Mouse (Mus musculus) hindbrain, postnatal 0 days (tissue): ENCODE data around the gene Gla. TPM values are rescaled to one million over a fixed set of nuclear protein-coding genes. Genes with fewer than 3 reads are reported as not detected.
A peak's percentile ranks its signal among the peaks of the same experiment; 100 is the strongest.

Experiments
- ATAC-seq: fragments of 200-750 bp; cut with Nextera tagmentation; 2 replicates; pipeline ENCODE4 v1.8.0; 2017; ENCODE audit warnings: mild to moderate bottlenecking, moderate TSS enrichment, moderate library complexity
- DNase-seq: peaks from one replicate; pipeline ENCODE4 v3.0.0-alpha.2; 2015; ENCODE audit warnings: low spot score
- H3K27ac ChIP-seq: fragments of 300-500 bp; sonication (generic); 2 replicates; pipeline ENCODE4 v1.5.1; 2014; ENCODE audit warnings: mild to moderate bottlenecking
- H3K27me3 ChIP-seq: fragments of 300-500 bp; sonication (generic); 2 replicates; pipeline ENCODE4 v1.6.1; 2014; ENCODE audit warnings: low read length, mixed read lengths; ENCODE audit not compliant: insufficient read depth
- H3K36me3 ChIP-seq: fragments of 300-500 bp; sonication (generic); 2 replicates; pipeline ENCODE4 v1.6.1; 2014; ENCODE audit warnings: low read length, mixed read lengths; ENCODE audit not compliant: insufficient read depth
- H3K4me1 ChIP-seq: fragments of 300-500 bp; sonication (generic); 2 replicates; pipeline ENCODE4 v1.6.1; 2014; ENCODE audit warnings: antibody characterized with exemption, low read length, mixed read lengths; ENCODE audit not compliant: insufficient read depth
- H3K4me2 ChIP-seq: fragments of 300-500 bp; sonication (generic); 2 replicates; pipeline ENCODE4 v1.6.1; 2014; ENCODE audit warnings: low read depth, mild to moderate bottlenecking, low read length, moderate library complexity, mixed read lengths
- H3K4me3 ChIP-seq: fragments of 300-500 bp; sonication (generic); 2 replicates; pipeline ENCODE4 v1.5.1; 2014; ENCODE audit warnings: low read length
- H3K9ac ChIP-seq: fragments of 300-500 bp; sonication (generic); replicated peaks from 2 replicates; pipeline ENCODE4 v1.6.1; 2014; ENCODE audit warnings: mild to moderate bottlenecking, low read length, moderate library complexity, mixed read lengths
- H3K9me3 ChIP-seq: fragments of 300-500 bp; sonication (generic); 2 replicates; pipeline ENCODE4 v1.6.1; 2016; ENCODE audit warnings: low read length, mixed read lengths
- CTCF ChIP-seq: IDR thresholded peaks from 2 replicates; pipeline ENCODE4 v1.5.1; 2016; ENCODE audit warnings: antibody characterized with exemption, control low read depth, low read depth
- WGBS: fragments of 180-500 bp; shearing (Covaris S2); extraction: QIAGEN DNeasy Blood & Tissue Kit; methylation state at CpG from one replicate; pipeline ENCODE4 v1.1.7; 2014; 5-methylcytosine and 5-hydroxymethylcytosine counted together
- polyA plus RNA-seq: library from polyadenylated mRNA; unstranded; fragments of >200 nt; fragmentation: Nextera tagmentation; extraction: Ambion mirVana; gene quantifications from 2 replicates; pipeline ENCODE4 v1.2.1, GENCODE M21; 2015
- total RNA-seq: library from RNA; depleted of rRNA; stranded (reverse); fragments of >200 nt; gene quantifications from 2 replicates; pipeline ENCODE4 v1.2.3, GENCODE M21; 2014; rRNA removed

The Gla gene
- total RNA-seq (3.9 and 6.0 TPM in 2 replicates), polyA plus RNA-seq (4.8 TPM in 2 replicates)

- ATAC-seq (peak; percentile 98), DNase-seq (peak; percentile 96)
- Histone ChIP-seq H3K9me3 (no peaks in the 10 kb centered on the region), H3K9ac (peak within 1 kb of the TSS; percentile 50), H3K4me2 (peak within 1 kb of the TSS; percentile 60), H3K4me3 (peak within 1 kb of the TSS; percentile 50), H3K27ac (peak within 1 kb of the TSS; percentile 92), H3K4me1 (no peaks in the 10 kb centered on the region), H3K36me3 (no peaks in the 10 kb centered on the region), H3K27me3 (no peaks in the 10 kb centered on the region)
- 35% methylated on average over 33 of the region's 33 CpGs for WGBS
- TF ChIP-seq CTCF = no peak
Observed at GRCm38 (mm10) chrX:134600659-134601379, at the start of gene Gla, which contains the start of gene Hnrnph2. Gene Gla (minus strand): TSS chrX:134601125. Gene Hnrnph2 (plus strand): TSS chrX:134601179.

- Histone ChIP-seq H3K4me3 (no peak overlapping the region), H3K27me3 (no peaks in the 10 kb centered on the region), H3K27ac (no peak overlapping the region), H3K4me2 (peak overlapping the region; percentile 37), H3K36me3 (no peaks in the 10 kb centered on the region), H3K9me3 (no peaks in the 10 kb centered on the region), H3K4me1 (no peaks in the 10 kb centered on the region), H3K9ac (no peak overlapping the region)
- DNase-seq (peak; percentile 92), ATAC-seq (peak; percentile 82)
- TF ChIP-seq CTCF = peak; percentile 73
- WGBS = 25% methylated on average over 11 of the region's 11 CpGs
Observed at GRCm38 (mm10) chrX:134648031-134648692, 47.2 kb upstream of the Gla start.

GRCm38 (mm10) chrX:134647421-134647820 is 46.5 kb upstream of the Gla start:
- no peak for TF ChIP-seq CTCF
- 69% methylated on average over 8 of the region's 8 CpGs for WGBS
- H3K4me3 ChIP-seq = no peak overlapping the region

GRCm38 (mm10) chrX:134646338-134646737 is 45.4 kb upstream of the Gla start:
- TF ChIP-seq CTCF = no peak
- DNase-seq (no peak), ATAC-seq (no peak)
- Histone ChIP-seq H3K9ac (no peak overlapping the region), H3K9me3 (no peaks in the 10 kb centered on the region), H3K27ac (no peak overlapping the region), H3K36me3 (no peaks in the 10 kb centered on the region), H3K4me3 (no peak overlapping the region), H3K4me2 (no peak overlapping the region), H3K4me1 (no peaks in the 10 kb centered on the region), H3K27me3 (no peaks in the 10 kb centered on the region)
- WGBS = 87% methylated on average over 1 of the region's 1 CpGs

More at GRCm38 (mm10) chrX:134647421-134647820, 46.5 kb upstream of the Gla start:
- DNase-seq (no peak), ATAC-seq (no peak)
- Histone ChIP-seq H3K9me3 (no peaks in the 10 kb centered on the region), H3K36me3 (no peaks in the 10 kb centered on the region), H3K4me1 (no peaks in the 10 kb centered on the region), H3K4me2 (no peak overlapping the region), H3K27me3 (no peaks in the 10 kb centered on the region), H3K27ac (no peak overlapping the region), H3K9ac (no peak overlapping the region)

GRCm38 (mm10) chrX:134641000-134641760 is 40.3 kb upstream of the Gla start:
- no peaks in the 10 kb centered on the region for H3K27me3 ChIP-seq
- DNase-seq (no peak), ATAC-seq (no peak)
- H3K9me3 ChIP-seq = no peaks in the 10 kb centered on the region
- H3K4me2 ChIP-seq = no peak overlapping the region
- no peaks in the 10 kb centered on the region for H3K4me1 ChIP-seq
- H3K36me3 ChIP-seq = no peaks in the 10 kb centered on the region
- no peak for TF ChIP-seq CTCF
- H3K27ac ChIP-seq = no peak overlapping the region
- H3K9ac ChIP-seq = no peak overlapping the region
- WGBS = 71% methylated on average over 10 of the region's 10 CpGs
- no peak overlapping the region for H3K4me3 ChIP-seq

- Histone ChIP-seq H3K9me3 (no peaks in the 10 kb centered on the region), H3K4me2 (no peak overlapping the region), H3K9ac (no peak overlapping the region), H3K4me1 (no peaks in the 10 kb centered on the region), H3K27me3 (no peaks in the 10 kb centered on the region), H3K27ac (no peak overlapping the region), H3K4me3 (no peak overlapping the region), H3K36me3 (no peaks in the 10 kb centered on the region)
- whole genome bisulfite sequencing = 82% methylated on average over 3 of the region's 3 CpGs
- no peak for ATAC-seq
- TF ChIP-seq CTCF = no peak
- DNase-seq = no peak
Observed at GRCm38 (mm10) chrX:134635860-134636259, 34.9 kb upstream of the Gla start.
